Mouse (Mus musculus) B cell, adult 2 months (primary cell): ENCODE data around the gene Nudt15.
A peak's percentile ranks its signal among the peaks of the same experiment; 100 is the strongest.

ENCODE experiments used
- DNase-seq, 2 experiments: peaks; one replicate each; pipeline ENCODE4 v3.0.0; 2022

Gene Nudt15

GRCm38 (mm10) chr14:73507702-73508376, 40.2 kb downstream of the Nudt15 start:
- DNase-seq, result peak; percentile 32 to 39

- peak; percentile 34 to 45 for DNase-seq
These were observed 40.8 kb downstream of the Nudt15 start for GRCm38 (mm10) chr14:73507200-73507599.

GRCm38 (mm10) chr14:73506283-73506682, 41.8 kb downstream of the Nudt15 start:
- DNase-seq, result no peak

- no peak for DNase-seq
These were observed 44.7 kb downstream of the Nudt15 start for GRCm38 (mm10) chr14:73503237-73503933.

- DNase-seq, result no peak
These were observed 45.4 kb downstream of the Nudt15 start for GRCm38 (mm10) chr14:73502591-73503184.

GRCm38 (mm10) chr14:73501721-73502120, 46.3 kb downstream of the Nudt15 start:
- no peak for DNase-seq

GRCm38 (mm10) chr14:73501283-73501682, 46.8 kb downstream of the Nudt15 start:
- no peak for DNase-seq

GRCm38 (mm10) chr14:73495753-73496152, 52.3 kb downstream of the Nudt15 start:
- DNase-seq, result no peak

- DNase-seq, result no peak
These were observed 53.9 kb downstream of the Nudt15 start for GRCm38 (mm10) chr14:73494122-73494521.

- DNase-seq, result no peak
These were observed 54.7 kb downstream of the Nudt15 start for GRCm38 (mm10) chr14:73493356-73493755.

GRCm38 (mm10) chr14:73486641-73487040, 61.4 kb downstream of the Nudt15 start:
- DNase-seq, result no peak

- DNase-seq, result no peak
These were observed 63.5 kb downstream of the Nudt15 start for GRCm38 (mm10) chr14:73484366-73485110.

- DNase-seq, result no peak
These were observed 64.4 kb downstream of the Nudt15 start for GRCm38 (mm10) chr14:73483516-73484229.

- DNase-seq, result no peak
These were observed 68.3 kb downstream of the Nudt15 start for GRCm38 (mm10) chr14:73479771-73480170.

GRCm38 (mm10) chr14:73478321-73478720, 69.7 kb downstream of the Nudt15 start:
- no peak for DNase-seq

GRCm38 (mm10) chr14:73477077-73477476, 71.0 kb downstream of the Nudt15 start:
- DNase-seq, result no peak

GRCm38 (mm10) chr14:73476361-73476934, 71.6 kb downstream of the Nudt15 start:
- DNase-seq, result no peak

GRCm38 (mm10) chr14:73475506-73475905, 72.5 kb downstream of the Nudt15 start:
- DNase-seq, result no peak

GRCm38 (mm10) chr14:73474636-73475093, 73.4 kb downstream of the Nudt15 start:
- peak; percentile 18 to 26 for DNase-seq

- no peak for DNase-seq
These were observed 74.2 kb downstream of the Nudt15 start for GRCm38 (mm10) chr14:73473670-73474460.

GRCm38 (mm10) chr14:73472205-73472604, 75.8 kb downstream of the Nudt15 start:
- DNase-seq, result no peak
